Mouse (Mus musculus) ES-Bruce4 (cell line): ENCODE measurements around the gene Nup205.

Experiments
- CTCF ChIP-seq: IDR thresholded peaks from one replicate; pipeline ENCODE4 v1.8.1; 2011; ENCODE audit warnings: low read depth, low read length
- POLR2A ChIP-seq: IDR thresholded peaks from one replicate; pipeline ENCODE4 v1.8.1; 2011; ENCODE audit warnings: low read length; ENCODE audit not compliant: insufficient read depth

DNA sequence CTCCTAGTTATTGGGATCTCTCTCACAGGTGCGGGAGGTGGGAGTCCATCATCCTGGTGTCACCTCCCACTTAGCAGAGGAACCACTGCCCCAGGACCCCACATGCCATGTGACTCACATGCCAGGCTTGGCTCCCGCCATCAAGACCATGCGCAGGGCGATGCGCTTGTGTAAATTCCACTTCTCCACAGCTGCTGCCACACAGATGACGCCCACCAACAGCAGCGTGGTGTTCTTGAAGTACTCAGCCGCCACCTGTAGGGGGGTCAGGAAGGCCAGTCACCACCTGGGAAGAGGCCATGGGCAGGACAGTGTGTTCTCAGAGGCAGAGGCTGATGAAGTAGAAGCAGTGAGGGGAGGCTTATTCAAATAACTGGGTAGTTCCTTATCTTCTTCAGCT lies 112.5 kb downstream of the Nup205 start:
- TF ChIP-seq CTCF (no peak), POLR2A (no peak)
